Mouse (Mus musculus): ENCODE data around the gene Mgat4c.

DNA sequence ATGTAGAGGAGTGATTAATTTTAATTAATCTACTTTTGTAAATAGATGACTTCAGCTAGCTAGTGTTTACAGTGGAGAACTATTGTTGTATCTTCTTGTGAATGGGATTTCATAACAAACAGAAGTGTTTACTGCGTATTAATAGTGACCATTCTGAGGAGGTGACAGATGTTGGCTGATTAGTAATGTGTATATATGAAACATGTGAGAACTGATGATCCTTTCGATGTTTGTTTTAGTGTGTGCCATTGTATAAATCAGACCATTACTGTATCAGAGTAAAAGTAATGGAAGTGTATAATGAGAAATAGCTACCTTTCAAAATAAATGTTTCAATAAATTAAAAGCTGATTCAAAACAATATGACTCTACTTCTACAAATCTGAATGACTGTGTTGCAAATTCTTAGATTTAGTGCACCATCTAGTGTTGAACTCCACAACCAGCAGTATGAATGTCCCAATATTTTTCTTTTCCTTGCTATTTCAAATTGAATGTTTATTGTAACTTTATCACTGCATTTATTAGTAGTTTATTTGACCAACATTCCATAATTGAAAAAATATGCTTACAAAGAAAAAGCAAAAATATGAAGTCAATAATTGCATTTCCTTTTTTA lies 736.5 kb downstream of the Mgat4c start:
- TF ChIP-seq CTCF (IDR thresholded peaks at IDR 0.05; ENCODE audit: low read depth, low read length) (no peak), POLR2A (IDR thresholded peaks at IDR 0.05; ENCODE audit: insufficient read depth, low read length) (no peak)
